Comparison of ENCODE assay signal across 29 mouse cellular contexts in the genomic region with DNA sequence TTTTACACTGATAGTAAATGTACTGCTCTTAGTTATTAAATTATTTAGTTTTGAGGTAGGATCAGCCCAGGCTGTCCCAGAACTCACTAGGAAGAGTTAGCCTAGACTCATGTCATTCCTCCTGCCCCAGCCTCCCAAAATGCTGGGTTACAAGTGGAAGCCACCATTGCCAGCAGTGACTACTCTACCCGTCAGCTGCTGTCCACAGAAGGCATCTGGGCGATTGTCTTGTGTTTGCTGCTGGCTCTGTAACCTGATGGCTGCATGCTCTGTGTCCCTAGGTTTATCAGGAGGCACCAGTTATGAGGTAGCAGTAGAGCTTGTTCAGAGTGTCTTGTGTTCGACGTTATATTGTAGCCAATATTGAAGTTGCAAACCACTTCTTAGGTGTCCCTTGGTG.
"Had no signal": no experiment of that assay in that cellular context is flagged by ENCODE, and none has a peak within 500 bp of the region (broad histone marks: within the 10 kb centered on the region; RNA-seq: fewer than 3 reads in every experiment).

No protein-coding gene starts in this region.

- DNase-seq: heart, postnatal 10 days; heart, postnatal 14 days; heart, postnatal 36 days; heart, postnatal 4 days; kidney, adult 11 months; kidney, adult 18-20 months; kidney, adult 2 months; kidney, adult 8-10 months; kidney, adult 9 months; kidney, postnatal 10 days; kidney, postnatal 14 days; kidney, postnatal 25 days; kidney, postnatal 36 days; kidney, postnatal 4 days; layer of hippocampus, adult 9-11 months; layer of hippocampus, postnatal 36 days had no signal

- H3K4me3 ChIP-seq: heart, embryonic 10.5 days; heart, embryonic 12.5 days; heart, embryonic 13.5 days; heart, embryonic 15.5 days; hindbrain, embryonic 10.5 days; hindbrain, embryonic 12.5 days; hindbrain, embryonic 13.5 days; hindbrain, embryonic 15.5 days; intestine, embryonic 15.5 days; kidney, embryonic 15.5 days; layer of hippocampus, adult 2 months had no signal

- H3K27me3 ChIP-seq: heart, embryonic 13.5 days; heart, embryonic 15.5 days; hindbrain, embryonic 12.5 days; hindbrain, embryonic 15.5 days; intestine, embryonic 15.5 days; kidney, embryonic 15.5 days had no signal

- H3K36me3 ChIP-seq: heart, embryonic 10.5 days; heart, embryonic 12.5 days; heart, embryonic 13.5 days; heart, embryonic 15.5 days; hindbrain, embryonic 10.5 days; hindbrain, embryonic 12.5 days; hindbrain, embryonic 13.5 days; hindbrain, embryonic 15.5 days; intestine, embryonic 15.5 days; kidney, embryonic 15.5 days had no signal

- H3K4me2 ChIP-seq: heart, embryonic 11.5 days; heart, embryonic 12.5 days; heart, embryonic 13.5 days; heart, embryonic 15.5 days; hindbrain, embryonic 12.5 days; hindbrain, embryonic 13.5 days; hindbrain, embryonic 14.5 days; hindbrain, embryonic 15.5 days; intestine, embryonic 15.5 days; kidney, embryonic 15.5 days had no signal
